Mouse (Mus musculus) MEL (cell line): ENCODE measurements around the gene Dot1l.

Experiments used
- CTCF ChIP-seq, 3 experiments: IDR thresholded peaks in 2 of 3; conservative IDR thresholded peaks in 1 of 3; 2 replicates each; pipeline ENCODE4 v1.5.1; 2011 to 2012; ENCODE audit warnings: low read length in 3 of 3, low read depth in 2 of 3, mild to moderate bottlenecking in 2 of 3, improper control_type of control experiment in 1 of 3, inconsistent platforms in 1 of 3, mixed read lengths in 1 of 3, moderate library complexity in 1 of 3; ENCODE audit not compliant: control insufficient read depth in 1 of 3, insufficient read depth in 1 of 3, poor library complexity in 1 of 3, severe bottlenecking in 1 of 3
- ELF1 ChIP-seq: IDR thresholded peaks from 2 replicates; pipeline ENCODE4 v1.6.1; 2014; ENCODE audit warnings: low read depth, mild to moderate bottlenecking, inconsistent platforms, low read length, improper control_type of control experiment, moderate library complexity
- EP300 ChIP-seq, 2 experiments: IDR thresholded peaks; 2 replicates each; pipeline ENCODE4 v1.6.1; 2011; ENCODE audit warnings: improper control_type of control experiment in 2 of 2, low read length in 2 of 2, low read depth in 1 of 2, mild to moderate bottlenecking in 1 of 2
- NELFE ChIP-seq: IDR thresholded peaks from 2 replicates; pipeline ENCODE4 v1.6.1; 2011; ENCODE audit warnings: low read depth, low read length, improper control_type of control experiment
- RCOR1 ChIP-seq: IDR thresholded peaks from 2 replicates; pipeline ENCODE4 v1.6.1; 2012; ENCODE audit warnings: low read depth, mild to moderate bottlenecking, inconsistent platforms, low read length, improper control_type of control experiment
- SMC3 ChIP-seq: IDR thresholded peaks from 2 replicates; pipeline ENCODE4 v1.6.1; 2011; ENCODE audit warnings: low read depth, low read length, improper control_type of control experiment

- TF ChIP-seq NELFE (no peak), ELF1 (no peak), SMC3 (no peak), EP300 (IDR thresholded peaks at IDR 0.05; ENCODE audit: low read depth in 1 of 2, low read length in 2 of 2) (no peak), CTCF (IDR thresholded peaks at IDR 0.05 in 2 of 3, conservative IDR thresholded peaks at IDR 0.05 in 1 of 3; ENCODE audit: control insufficient read depth in 1 of 3, insufficient read depth in 1 of 3, low read depth in 2 of 3, low read length in 3 of 3, poor library complexity in 1 of 3, severe bottlenecking in 1 of 3) (no peak), RCOR1 (no peak)
Observed at GRCm38 (mm10) chr10:80806341-80807056, 51.5 kb downstream of the Dot1l start.
